Mouse (Mus musculus) splenic B cell, adult 2 months (primary cell): ENCODE results near the gene Il12rb1.
A peak's percentile ranks its signal among the peaks of the same experiment; 100 is the strongest.

Experiments used
- DNase-seq: peaks from one replicate; pipeline ENCODE4 v3.0.0-alpha.2; 2011; ENCODE audit warnings: low read depth, low spot score
- H3K27me3 ChIP-seq: 2 replicates; pipeline ENCODE4 v1.6.1; 2012; ENCODE audit warnings: mild to moderate bottlenecking, low read length, moderate library complexity, mixed read lengths; ENCODE audit not compliant: control insufficient read depth, poor library complexity, insufficient read depth, severe bottlenecking
- H3K36me3 ChIP-seq: 2 replicates; pipeline ENCODE4 v1.6.1; 2012; ENCODE audit warnings: mild to moderate bottlenecking, low read length, moderate library complexity, mixed read lengths; ENCODE audit not compliant: control insufficient read depth, poor library complexity, insufficient read depth, severe bottlenecking

The Il12rb1 gene

GRCm38 (mm10) chr8:70841147-70842072 is 33.2 kb downstream of the Il12rb1 start:
- no peaks in the 10 kb centered on the region for H3K27me3 ChIP-seq
- H3K36me3 ChIP-seq = 0 out of 2 replicates have a peak, but pooled peaks cover 1% of the 10 kb centered on the region
- DNase-seq = peak; percentile 89

- no peak for DNase-seq
- Histone ChIP-seq H3K27me3 (no peaks in the 10 kb centered on the region), H3K36me3 (no peaks in the 10 kb centered on the region)
Measured at GRCm38 (mm10) chr8:70842484-70842883, 34.2 kb downstream of the Il12rb1 start.

GRCm38 (mm10) chr8:70843214-70843773 is 35.0 kb downstream of the Il12rb1 start:
- DNase-seq = no peak
- Histone ChIP-seq H3K36me3 (no peaks in the 10 kb centered on the region), H3K27me3 (no peaks in the 10 kb centered on the region)

- no peaks in the 10 kb centered on the region for H3K27me3 ChIP-seq
- H3K36me3 ChIP-seq = no peaks in the 10 kb centered on the region
- no peak for DNase-seq
Measured at GRCm38 (mm10) chr8:70843941-70844340, 35.7 kb downstream of the Il12rb1 start.

GRCm38 (mm10) chr8:70844523-70844922 is 36.3 kb downstream of the Il12rb1 start:
- Histone ChIP-seq H3K27me3 (no peaks in the 10 kb centered on the region), H3K36me3 (no peaks in the 10 kb centered on the region)
- DNase-seq = peak; percentile 93

GRCm38 (mm10) chr8:70845108-70845507 is 36.9 kb downstream of the Il12rb1 start:
- no peak for DNase-seq
- H3K36me3 ChIP-seq = no peaks in the 10 kb centered on the region
- H3K27me3 ChIP-seq = no peaks in the 10 kb centered on the region

GRCm38 (mm10) chr8:70846371-70847154 is 38.3 kb downstream of the Il12rb1 start:
- Histone ChIP-seq H3K27me3 (no peaks in the 10 kb centered on the region), H3K36me3 (no peaks in the 10 kb centered on the region)
- peak; percentile 72 for DNase-seq

- Histone ChIP-seq H3K27me3 (no peaks in the 10 kb centered on the region), H3K36me3 (no peaks in the 10 kb centered on the region)
- DNase-seq = no peak
Measured at GRCm38 (mm10) chr8:70849333-70849990, 41.2 kb downstream of the Il12rb1 start.

- H3K27me3 ChIP-seq = no peaks in the 10 kb centered on the region
- no peaks in the 10 kb centered on the region for H3K36me3 ChIP-seq
- no peak for DNase-seq
Measured at GRCm38 (mm10) chr8:70850132-70850845, 42.0 kb downstream of the Il12rb1 start.

- no peak for DNase-seq
- Histone ChIP-seq H3K27me3 (no peaks in the 10 kb centered on the region), H3K36me3 (no peaks in the 10 kb centered on the region)
Measured at GRCm38 (mm10) chr8:70850947-70851346, 42.7 kb downstream of the Il12rb1 start.

- H3K36me3 ChIP-seq = no peaks in the 10 kb centered on the region
- DNase-seq = no peak
- H3K27me3 ChIP-seq = no peaks in the 10 kb centered on the region
Measured at GRCm38 (mm10) chr8:70851837-70852236, 43.6 kb downstream of the Il12rb1 start.

GRCm38 (mm10) chr8:70852595-70853231 is 44.5 kb downstream of the Il12rb1 start:
- DNase-seq = no peak
- Histone ChIP-seq H3K27me3 (no peaks in the 10 kb centered on the region), H3K36me3 (no peaks in the 10 kb centered on the region)

GRCm38 (mm10) chr8:70853863-70854262 is 45.6 kb downstream of the Il12rb1 start:
- DNase-seq = peak; percentile 81
- Histone ChIP-seq H3K36me3 (no peaks in the 10 kb centered on the region), H3K27me3 (no peaks in the 10 kb centered on the region)
